Mouse (Mus musculus): ENCODE results near the gene Tm4sf19.

Gene Tm4sf19

DNA sequence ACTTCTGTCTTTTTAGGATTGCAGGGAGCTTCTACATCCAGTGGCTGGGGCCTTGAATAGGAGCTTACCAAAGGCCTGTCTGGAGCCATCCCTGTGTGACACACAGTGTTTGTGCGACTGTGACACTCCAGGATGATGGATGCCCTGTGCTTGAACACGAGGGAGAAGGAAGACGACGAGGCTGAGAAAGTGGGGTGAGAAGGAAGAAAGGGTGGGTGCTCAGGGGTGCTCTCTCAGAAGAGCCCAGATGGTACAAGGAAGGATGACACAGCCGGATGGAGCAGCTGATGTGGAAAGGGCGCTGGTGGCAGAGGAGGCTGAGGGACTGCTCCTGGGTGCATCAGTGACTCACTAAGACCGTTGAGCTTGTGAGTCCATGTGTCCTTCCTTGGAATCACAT, at the start of gene Tm4sf19:
TSS of gene Tm4sf19 (plus strand) at position 240 of the 400 bp plus-strand sequence.
- no peak for DNase-seq (ENCODE audit: low read depth, low spot score)

DNA sequence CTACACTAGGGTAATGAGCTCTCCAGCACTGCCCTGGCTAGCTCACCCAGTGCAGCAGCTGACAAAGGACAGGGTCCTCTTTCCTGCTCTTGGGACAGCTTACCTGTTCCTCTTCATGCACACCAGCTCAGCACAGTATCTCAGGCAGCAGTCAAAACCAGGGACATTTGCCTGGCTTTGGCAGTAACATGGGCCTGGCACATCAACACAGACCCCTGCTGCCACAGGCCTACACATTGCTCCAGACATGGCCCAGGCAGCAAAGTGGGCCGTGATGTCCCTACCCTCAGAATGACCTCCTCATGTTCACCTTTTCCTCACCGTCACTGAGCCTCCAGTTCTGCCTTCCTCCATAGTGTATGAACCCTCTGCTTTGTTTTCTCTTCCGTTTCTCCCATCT, 49.5 kb upstream of the Tm4sf19 start:
- DNase-seq (ENCODE audit: low read depth, low spot score): no peak

DNA sequence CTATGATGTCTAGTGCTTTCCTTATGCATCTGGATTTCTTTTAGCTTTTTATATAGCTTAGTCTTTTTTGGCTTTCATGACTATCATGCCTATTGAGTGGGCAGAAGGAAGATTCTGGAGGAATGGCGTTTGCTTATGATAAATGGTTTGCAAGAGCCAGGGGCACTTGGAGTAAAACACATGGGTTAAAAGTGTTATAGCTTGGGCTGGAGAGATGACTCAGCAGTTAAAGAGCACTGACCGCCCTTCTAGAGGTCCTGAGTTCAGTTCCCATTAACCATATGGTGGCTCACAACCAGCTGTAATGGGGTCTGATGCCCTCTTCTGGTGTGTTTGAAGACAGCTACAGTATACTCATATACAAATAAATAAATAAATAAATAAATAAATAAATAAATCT, 36.8 kb upstream of the Tm4sf19 start:
- DNase-seq (ENCODE audit: low read depth, low spot score): no peak

DNA sequence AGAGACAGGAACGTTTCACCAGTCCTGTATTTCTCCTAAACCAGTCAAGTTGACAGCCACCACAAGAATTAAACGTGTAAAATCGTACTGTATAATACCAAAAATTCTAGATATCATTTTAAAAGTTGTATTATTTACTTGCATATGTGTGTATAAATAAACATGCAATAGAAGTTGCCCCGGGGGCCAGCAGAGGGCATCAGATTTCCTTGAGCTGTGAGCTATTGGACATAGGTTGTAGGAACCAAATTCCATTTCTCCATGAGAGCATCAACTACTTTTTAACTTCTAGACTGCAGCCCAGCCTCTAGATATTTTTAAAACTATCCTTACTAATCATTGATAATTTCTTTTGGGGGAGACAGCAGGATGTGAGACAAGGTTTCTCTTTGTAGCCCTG, 29.0 kb upstream of the Tm4sf19 start:
- DNase-seq (ENCODE audit: low read depth, low spot score): peak; percentile 9

DNA sequence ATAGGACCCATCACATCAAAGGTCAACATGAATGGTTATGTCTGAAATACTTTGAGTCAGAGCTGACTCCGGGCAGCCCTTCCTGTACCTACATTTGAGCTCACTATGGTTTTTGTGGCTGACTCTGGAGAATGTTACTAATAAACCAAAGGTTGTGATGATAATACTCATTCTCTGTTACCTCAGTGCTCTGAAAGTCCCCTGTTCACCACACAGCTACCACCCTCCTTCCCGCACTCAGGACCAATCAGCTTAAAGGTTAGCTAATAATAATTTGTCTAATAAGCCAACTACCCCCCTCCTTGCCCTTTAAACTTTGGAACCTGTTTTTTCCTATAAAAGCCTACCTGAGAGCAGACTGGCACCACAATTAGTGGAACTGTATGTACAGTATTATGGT, 20.7 kb upstream of the Tm4sf19 start:
- DNase-seq (ENCODE audit: low read depth, low spot score): no peak

DNA sequence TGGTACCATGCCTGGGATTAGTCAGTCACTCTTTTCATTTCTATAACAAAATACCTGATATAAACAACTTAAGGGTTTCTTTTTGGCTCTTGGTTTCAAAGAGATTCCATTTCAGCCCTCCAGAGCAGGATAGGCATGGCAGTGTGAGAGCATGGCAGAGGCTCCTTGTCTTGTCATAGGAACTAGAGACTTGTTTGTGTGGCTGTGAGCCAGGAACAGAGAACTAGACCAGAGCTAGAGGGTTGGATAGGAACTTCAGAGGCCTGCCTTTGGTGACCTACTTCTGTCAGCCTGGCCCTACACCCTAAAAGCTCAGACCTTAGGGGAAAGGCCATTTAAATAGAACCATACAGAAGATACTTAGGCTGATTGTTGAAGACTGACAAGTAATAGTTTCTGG, 17.4 kb upstream of the Tm4sf19 start:
- no peak for DNase-seq (ENCODE audit: low read depth, low spot score)

DNA sequence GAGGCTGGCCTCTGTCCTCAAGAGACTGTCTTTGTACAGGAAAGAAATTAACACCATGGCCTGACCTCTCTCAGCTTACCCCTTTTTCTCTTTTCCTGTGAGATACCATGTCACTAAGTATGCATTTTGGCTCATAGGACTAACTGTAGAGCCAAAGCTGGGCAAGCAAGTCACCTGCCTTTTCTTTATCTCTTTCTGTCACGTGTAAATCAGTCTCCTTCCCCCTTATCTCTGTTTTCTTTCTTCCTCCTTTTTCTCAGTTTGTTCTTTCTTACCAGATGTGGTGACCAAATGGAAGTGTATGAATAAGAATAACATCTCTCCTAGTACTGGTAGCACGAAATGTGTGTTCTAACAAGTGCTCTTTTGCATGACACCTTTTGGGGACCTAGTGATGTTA, 15.4 kb upstream of the Tm4sf19 start:
- no peak for DNase-seq (ENCODE audit: low read depth, low spot score)

DNA sequence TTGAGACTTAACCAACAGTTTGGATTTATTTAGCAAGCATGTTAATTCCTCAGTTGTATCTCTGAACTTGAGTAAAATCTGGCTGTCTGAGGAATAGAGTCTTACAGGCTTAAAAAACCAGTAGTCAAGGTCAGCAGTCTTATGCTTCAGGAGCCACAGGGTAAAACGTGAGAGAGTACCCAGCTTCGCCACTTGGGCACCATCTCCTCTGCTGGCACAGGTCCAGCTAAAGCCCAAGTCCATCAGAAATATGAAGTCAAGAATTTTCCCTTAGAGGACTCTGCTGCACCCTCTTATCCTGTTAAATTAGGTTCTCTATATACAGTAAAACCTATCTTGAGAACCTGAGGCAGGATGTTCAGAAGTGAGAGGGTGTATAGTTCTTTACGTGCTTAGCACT, 13.5 kb upstream of the Tm4sf19 start:
- DNase-seq (ENCODE audit: low read depth, low spot score): no peak

DNA sequence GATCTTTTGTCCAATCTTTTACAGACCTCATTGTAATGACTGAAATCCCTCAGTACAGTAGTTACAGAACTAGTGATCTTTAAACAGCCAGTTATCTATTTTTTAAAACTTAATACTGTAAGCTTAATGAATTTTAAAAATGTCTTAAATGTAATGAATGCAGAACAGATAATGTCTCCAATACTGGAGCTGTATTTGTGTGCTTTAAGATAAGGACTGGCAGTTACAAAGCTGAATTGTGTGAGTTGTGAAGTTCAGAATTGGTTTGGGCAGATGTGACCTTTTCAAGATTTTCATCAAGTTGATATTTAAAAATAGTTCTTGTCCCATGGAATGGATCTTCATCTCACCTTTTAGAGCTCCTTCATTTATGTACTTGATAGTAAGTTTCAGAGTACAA, 11.3 kb upstream of the Tm4sf19 start:
- no peak for DNase-seq (ENCODE audit: low read depth, low spot score)

DNA sequence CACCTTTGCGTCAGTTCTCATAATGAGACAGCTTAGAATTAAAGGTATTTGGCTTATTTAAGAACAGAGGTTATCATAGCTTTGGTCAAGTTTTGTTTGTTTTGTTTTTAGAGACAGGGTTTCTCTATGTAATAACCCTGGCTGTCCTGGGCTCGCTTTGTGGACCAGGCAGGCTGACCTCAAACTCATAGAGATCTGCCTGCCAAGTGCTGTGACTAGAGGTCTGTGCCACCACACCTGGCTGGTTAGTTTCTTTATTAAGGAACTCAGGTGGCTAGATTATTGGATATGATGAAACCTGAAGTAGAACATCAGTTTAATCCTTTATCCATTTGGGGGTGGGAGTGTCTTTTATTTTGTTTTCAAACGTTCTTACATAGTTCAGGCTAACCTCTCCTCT, 10.5 kb upstream of the Tm4sf19 start:
- no peak for DNase-seq (ENCODE audit: low read depth, low spot score)

DNA sequence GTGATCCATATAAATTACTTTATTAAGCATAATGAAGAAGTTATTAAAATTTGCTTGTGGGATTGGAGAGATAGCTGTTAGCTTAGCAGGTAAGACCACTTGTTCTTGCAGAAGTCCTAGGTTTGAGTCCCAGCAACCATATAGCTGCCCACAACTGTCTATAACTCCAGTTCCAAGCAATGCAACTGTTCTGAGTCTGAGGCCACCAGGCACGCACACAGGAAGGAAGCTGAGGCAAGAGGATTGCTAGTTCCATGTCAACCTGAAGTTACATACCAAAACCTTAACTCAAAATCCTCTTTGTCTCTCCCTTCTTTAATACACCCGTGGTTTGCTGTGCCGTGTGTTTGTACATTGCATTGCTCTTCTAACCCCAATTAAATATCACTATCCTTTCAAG, 9.4 kb upstream of the Tm4sf19 start:
- no peak for DNase-seq (ENCODE audit: low read depth, low spot score)

DNA sequence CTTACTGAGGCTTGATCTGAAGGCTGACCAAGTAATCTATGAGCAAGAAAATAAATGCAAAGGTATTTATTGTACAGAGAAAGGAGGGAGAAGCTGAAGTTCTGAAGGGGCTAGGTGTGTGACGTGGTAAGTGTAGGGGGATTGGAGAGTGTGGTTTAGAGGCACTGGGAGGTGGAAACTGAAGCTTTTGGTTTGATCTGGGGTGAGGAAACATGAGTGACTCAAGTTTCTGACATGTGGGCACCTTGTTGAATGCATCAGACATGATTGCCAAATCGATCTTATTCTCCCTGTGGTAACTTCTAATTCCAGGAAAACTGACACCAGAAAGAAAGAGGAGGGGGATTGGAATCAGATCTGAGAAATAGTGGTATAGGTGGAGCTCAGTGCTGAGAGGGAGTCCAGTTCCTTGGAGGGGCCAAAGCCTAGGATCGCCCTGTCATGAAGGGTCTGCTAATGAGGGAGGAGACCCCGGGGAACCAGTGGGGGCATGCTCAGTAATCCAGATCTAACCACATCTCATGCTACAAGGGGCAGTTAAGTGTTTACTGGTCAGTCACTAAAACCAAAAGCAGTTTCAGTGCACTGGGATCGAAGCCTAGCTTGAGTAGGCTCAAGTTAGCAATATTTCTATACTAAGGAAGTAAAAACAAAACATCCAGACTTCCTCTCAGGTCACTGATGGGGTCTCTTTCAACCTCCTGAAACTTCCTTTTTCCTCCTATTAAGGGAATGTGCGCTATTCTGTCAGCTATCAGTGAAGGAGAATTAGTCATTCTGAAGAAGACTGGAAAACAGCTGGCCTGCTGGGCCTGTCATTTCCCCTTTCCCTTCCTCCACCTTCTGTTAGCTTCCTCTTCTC, 4.4 kb upstream of the Tm4sf19 start:
- DNase-seq (ENCODE audit: low read depth, low spot score): no peak

DNA sequence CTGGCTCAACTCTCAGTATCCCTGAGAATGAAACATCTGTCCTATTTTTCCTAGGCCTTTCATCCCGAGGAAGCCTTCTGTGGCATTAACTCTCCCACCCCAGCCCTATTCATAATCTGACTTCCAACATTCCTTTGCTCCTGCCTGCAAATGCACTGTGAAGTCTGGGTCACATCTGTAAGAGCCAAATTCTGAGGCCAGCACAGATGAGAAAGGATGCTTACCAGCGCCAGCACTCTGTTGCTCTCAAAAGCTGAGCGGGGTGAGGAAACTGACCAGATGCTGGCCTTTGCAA, 3.8 kb upstream of the Tm4sf19 start:
- DNase-seq (ENCODE audit: low read depth, low spot score): no peak

DNA sequence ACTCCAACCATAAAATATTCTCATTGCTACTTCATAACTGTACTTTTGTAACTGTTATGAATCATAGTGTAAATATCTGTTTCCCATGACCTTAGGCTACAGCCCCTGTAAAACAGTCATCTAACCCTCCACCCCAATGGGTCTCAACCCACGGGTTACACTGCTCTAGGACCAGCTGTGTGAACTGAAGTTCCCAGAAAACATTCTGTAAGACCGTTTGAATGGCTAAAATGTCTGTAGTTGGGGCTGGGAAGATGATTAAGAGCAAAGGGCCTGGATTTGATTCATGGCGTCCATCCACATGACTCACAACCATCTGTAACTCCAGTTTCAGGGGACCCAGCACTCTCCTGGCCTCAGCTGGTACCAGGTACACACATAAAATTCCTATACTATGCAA, 2.1 kb upstream of the Tm4sf19 start:
- no peak for DNase-seq (ENCODE audit: low read depth, low spot score)

DNA sequence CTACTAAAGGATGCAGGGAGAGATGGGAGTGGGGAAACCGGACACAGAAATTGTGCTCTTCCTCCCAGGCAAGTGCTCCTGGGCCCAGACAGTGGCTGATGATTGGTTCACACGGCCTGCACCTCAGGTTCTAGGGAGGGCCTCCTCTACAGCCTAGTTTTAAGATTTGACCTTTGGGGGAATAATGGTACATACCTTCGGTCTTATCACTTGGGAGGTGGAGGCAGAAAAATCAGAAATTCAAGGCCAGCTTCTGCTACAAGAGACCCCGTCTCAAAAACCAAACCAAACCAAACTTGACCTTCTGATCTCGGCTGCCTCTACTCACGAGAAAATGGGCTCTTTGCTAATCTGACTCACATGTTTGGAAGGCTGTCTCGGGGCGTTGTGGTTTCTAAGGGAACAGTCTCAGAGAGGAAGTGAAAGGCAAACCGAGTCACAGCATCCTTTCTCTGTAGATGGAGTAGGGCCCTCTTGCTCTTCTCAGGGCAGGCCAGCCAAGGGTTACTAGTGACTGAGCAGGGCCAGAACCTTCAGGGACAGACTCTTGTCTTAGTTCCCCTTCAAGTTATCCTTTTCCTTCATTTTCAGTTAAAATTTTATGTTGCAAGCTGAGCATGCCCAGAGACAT, 1.1 kb downstream of the Tm4sf19 start:
- no peak for DNase-seq (ENCODE audit: low read depth, low spot score)

DNA sequence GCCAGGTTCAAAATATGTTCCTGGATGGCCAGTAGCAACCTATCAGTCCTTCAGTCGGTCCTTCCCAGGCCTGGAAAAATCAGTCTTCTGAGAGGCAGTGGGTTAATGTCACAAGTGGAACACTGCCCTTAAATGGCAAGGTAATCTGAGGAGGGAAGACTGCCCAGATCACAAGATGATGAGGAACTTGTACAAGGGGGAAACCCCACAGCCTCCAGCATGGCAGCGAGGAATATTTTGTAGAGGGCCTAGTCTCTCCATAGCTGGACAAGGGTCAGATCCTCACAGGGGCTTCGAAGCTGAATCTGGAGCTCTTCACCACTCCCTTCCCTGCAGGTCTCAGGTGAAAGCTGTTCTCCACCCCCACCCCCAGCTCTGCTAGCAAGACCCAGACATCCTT, 2.5 kb downstream of the Tm4sf19 start:
- DNase-seq (ENCODE audit: low read depth, low spot score): no peak

DNA sequence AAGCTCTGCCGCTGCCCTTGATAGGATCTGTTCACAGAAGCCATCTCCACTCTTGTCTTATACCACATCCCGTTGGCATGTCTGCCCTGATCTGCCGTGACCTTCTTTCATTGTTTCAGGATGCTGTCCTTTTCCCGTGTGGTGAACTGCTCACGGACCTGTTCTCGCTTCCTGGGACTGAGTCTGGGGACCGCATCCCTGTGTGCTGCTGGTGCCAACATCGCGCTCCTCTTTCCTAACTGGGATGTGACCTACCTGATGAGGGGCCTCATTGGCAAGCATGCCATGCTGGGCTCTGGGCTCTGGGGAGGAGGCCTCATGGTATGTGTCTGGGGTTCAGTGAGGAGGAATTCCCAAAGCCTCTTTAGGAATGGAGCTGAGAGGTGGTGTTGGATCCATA, 5.4 kb downstream of the Tm4sf19 start:
- no peak for DNase-seq (ENCODE audit: low read depth, low spot score)

DNA sequence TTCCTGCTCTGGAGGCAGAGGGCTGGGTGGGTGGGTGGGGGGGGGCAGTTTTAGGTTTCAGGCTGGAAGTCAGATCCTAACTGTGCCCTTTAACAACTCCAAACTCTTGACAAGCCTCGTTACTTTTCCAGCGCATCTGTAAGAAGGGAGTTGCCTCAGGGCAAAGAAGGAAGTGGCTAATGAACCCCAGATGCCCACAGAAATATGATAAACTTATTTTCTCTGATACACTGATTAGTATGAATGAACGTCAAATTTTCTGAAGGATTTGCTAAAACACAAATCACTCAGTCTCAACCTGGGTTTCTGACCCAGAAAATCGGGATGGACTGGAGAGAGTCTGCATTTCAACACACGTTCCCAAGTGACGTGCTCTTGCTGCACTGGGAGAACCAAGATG, 6.4 kb downstream of the Tm4sf19 start:
- no peak for DNase-seq (ENCODE audit: low read depth, low spot score)

DNA sequence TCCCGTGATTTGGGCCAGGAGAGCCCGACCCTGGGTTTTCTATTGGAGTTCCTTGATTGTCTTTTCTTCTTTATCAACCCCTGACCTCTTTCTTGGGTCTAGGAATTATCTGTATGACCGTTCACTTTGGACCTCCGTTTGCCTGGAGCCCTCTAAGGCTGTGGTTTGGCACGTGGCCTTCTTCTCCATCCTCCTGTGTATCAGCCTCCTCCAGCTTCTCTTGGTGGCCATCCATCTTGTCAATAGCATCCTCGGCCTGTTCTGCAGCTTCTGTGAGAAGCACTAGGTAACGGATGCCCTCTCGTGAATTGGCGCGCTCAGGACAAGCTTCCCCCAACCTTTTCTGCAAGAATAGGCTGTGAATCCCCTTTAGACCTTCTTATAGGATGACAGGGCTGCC, 7.4 kb downstream of the Tm4sf19 start:
- no peak for DNase-seq (ENCODE audit: low read depth, low spot score)

DNA sequence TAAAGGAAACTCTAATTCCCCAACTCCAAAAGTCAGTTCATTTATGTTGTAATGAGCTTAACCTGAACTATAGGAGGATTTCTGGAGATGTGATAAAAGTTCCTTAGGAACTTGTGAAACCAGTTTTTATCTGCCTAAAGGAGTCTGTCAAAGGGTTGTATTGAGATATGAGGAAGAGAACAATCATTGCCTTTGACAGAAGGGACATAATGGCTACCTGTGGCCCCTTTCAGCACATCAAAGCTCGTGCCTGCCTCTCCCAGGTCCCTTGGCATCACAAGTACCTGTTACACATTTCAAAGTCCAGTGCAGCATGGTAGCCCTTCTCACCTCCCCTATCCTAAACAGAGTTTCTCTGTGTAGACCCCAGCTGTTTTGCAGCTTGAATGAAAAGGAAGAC, 17.2 kb downstream of the Tm4sf19 start:
- DNase-seq (ENCODE audit: low read depth, low spot score): no peak

DNA sequence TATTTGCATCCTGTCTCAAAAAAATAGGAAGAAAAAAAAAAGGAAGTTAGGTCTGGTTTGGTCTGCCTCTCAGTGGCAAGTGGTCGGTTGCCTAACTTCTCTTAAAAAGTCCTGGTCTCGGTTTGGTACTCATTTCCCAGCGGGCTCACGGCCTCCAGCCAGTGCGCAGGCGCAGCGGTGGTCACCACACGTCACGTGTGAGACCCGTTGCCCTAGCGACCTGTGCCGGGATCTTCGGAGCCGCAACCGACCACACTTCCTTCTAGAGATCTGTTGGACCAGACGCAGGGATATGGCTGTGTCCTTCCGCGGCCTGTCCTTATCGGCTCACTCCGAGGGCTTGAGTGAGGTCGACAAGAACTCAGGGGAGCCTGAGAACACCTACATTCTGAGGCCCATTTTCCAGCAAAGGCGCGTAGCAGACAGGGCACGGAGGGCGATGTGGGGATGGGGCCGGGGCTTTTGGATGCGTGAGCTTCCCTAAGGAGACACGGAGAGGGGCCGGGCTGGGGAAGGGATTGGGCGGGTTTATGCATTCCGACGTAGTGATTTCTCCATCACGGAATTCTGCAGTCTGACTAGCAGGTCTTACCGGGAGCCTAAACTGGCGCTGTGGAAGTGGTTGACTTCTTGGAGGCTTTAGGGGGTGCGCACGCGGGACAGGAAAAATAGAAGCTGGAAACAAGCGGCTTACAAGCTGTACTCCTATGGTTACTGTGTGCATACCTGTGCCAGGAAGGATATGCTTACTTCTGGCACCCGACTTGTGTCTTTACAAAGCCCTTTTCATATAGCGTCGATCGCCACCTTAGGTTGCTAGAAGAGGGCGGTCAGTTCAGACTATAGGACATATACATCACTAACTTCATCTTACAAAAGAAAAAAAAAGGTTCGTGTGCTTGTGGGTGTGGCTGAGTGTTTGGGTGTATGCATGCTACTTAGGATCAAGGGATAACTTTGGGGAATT, 19.5 kb downstream of the Tm4sf19 start, which contains the start of gene Tctex1d2:
TSS of gene Tctex1d2 (plus strand) at position 186 of the 967 bp plus-strand sequence.
- DNase-seq (ENCODE audit: low read depth, low spot score): peak; percentile 89

DNA sequence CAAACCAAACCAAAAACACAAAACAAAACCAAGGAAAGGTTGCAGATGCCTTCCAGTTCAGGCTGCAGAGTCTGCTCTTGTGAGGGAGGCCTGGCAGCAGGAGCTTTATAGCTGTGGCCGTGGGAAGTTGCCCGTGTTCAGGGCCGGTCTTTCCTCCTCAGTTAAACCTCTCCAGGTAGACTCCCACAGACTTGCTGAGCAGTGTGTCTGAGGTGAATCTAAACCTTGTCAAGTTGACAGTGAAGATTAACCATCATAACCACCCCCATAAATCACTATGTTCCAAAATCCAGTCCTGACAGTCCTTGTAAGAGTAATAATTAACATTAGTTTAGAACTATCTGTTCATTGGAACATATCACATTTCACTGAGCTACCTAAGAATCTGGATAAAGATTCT, 27.2 kb downstream of the Tm4sf19 start:
- DNase-seq (ENCODE audit: low read depth, low spot score): no peak

Data from retina, postnatal 7 days (tissue).